Mouse (Mus musculus): ENCODE measurements at regions not wholly inside any gene's neighbourhood (a gene's known extent, or its start where the extent isn't known, plus 50 kb on each side); places are given as distances from the start of the nearest gene placed in this dataset.

GRCm38 (mm10) chr15:56865879-56866278 lies 611.5 kb downstream of the Slc22a22 start:
- H3K36me3 ChIP-seq (ENCODE audit: control insufficient read depth, insufficient read depth, low read length): no peaks in the 10 kb centered on the region
- no peak for ATAC-seq

DNA sequence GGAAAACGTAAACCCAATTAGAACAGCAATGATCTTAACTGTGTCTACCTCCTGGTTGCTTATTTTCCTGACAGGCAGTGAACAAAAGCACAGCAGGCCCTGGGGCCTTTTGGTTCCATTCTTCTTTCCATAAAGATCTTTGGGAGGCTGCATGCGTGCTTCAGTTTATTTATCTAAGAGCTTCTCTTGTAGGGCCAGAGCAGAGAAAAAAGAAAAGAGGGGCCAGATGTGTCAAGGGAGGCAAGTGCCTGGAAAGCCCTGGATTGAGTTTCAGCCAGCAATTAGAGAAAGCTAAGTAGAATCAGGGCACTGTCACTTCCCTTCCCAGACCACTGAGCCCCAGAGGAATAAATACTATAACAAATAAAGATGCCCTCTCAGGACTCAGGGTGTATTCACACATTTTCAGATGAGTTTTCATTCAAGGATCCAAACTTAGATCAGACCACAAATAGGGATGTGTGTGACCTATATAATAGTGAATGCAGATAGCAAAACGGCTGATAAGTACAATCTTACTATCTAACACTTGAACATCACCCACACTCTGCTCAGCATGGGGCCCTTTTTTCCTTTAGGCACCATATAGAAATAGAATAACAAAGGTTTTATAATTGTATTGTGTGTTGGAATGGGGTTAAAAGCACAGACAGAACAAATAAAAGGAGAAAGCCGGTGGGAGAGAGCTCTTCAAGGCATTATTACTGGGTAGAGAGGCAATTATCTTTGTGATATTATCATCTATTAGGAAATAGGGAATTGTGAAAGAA lies 612.2 kb downstream of the Slc22a22 start:
- Histone ChIP-seq H3K9ac (ENCODE audit: low read depth, low read length) (no peak overlapping the region), H3K4me2 (ENCODE audit: low read length) (no peak overlapping the region), H3K4me3 (ENCODE audit: low read length) (no peak overlapping the region), H3K27me3 (replicated peaks; ENCODE audit: control insufficient read depth, insufficient read depth, low read length) (no peaks in the 10 kb centered on the region), H3K36me3 (ENCODE audit: control insufficient read depth, insufficient read depth, low read length) (no peaks in the 10 kb centered on the region), H3K27ac (ENCODE audit: low read depth, low read length) (peak overlapping the region; percentile 67; the same call in 1 of the 2 replicates), H3K4me1 (ENCODE audit: control insufficient read depth, insufficient read depth, low read depth, low read length) (no peaks in the 10 kb centered on the region; the same call in 1 of the 2 replicates), H3K9me3 (ENCODE audit: control insufficient read depth, low read length) (no peaks in the 10 kb centered on the region)
- 0 out of 2 replicates have a peak, but pooled peaks have one; percentile 37 for ATAC-seq
- 11% methylated on average over 4 of the region's 4 CpGs for WGBS

More at GRCm38 (mm10) chr15:56865879-56866278, 611.5 kb downstream of the Slc22a22 start:
- no peaks in the 10 kb centered on the region for H3K9me3 ChIP-seq (ENCODE audit: control insufficient read depth, low read length)
- H3K4me3 ChIP-seq (ENCODE audit: low read length): no peak overlapping the region
- 49% methylated on average over 6 of the region's 6 CpGs for WGBS
- no peaks in the 10 kb centered on the region; the same call in 1 of the 2 replicates for H3K4me1 ChIP-seq (ENCODE audit: control insufficient read depth, insufficient read depth, low read depth, low read length)
- no peak overlapping the region for H3K4me2 ChIP-seq (ENCODE audit: low read length)
- no peak overlapping the region for H3K27ac ChIP-seq (ENCODE audit: low read depth, low read length)
- no peaks in the 10 kb centered on the region for H3K27me3 ChIP-seq (replicated peaks; ENCODE audit: control insufficient read depth, insufficient read depth, low read length)
- no peak overlapping the region for H3K9ac ChIP-seq (ENCODE audit: low read depth, low read length)

DNA sequence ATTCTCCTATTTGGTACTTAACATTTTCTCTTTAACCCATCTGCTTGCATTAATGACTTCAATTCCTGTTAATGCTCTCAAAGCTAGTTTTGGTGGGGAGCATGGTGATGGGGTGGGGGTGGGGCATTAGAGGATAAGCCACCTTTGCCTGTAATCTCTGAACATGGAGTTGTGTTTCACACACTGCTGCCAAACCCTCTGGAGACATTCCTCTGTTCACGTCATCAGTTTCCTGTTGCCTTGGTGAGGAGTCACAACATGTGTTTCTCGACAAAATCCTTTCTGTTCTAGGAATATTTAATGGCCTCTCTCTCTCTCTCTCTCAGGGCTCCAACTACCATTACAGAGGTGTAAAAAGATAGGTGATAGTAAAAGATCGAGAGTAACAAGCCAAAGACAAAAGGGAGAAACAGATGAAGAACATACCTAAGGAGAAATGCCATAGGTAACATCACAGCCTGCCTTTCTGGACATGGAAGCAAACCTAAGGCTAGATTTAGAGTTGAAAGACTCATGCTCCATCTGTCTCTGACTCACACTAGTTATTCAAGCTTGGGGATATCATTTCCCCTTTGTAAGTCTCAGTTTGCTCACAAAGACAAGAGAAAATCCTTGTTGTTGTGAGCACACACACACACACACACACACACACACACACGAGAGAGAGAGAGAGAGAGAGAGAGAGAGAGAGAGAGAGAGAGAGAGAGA lies 618.6 kb downstream of the Slc22a22 start:
- 0 out of 2 replicates have a peak, but pooled peaks have one; percentile 24 for ATAC-seq
- Histone ChIP-seq H3K36me3 (ENCODE audit: control insufficient read depth, insufficient read depth, low read length) (no peaks in the 10 kb centered on the region), H3K9me3 (ENCODE audit: control insufficient read depth, low read length) (no peaks in the 10 kb centered on the region), H3K4me2 (ENCODE audit: low read length) (no peak overlapping the region), H3K9ac (ENCODE audit: low read depth, low read length) (no peak overlapping the region), H3K4me1 (ENCODE audit: control insufficient read depth, insufficient read depth, low read depth, low read length) (no peaks in the 10 kb centered on the region), H3K27me3 (replicated peaks; ENCODE audit: control insufficient read depth, insufficient read depth, low read length) (no peaks in the 10 kb centered on the region), H3K4me3 (ENCODE audit: low read length) (no peak overlapping the region), H3K27ac (ENCODE audit: low read depth, low read length) (no peak overlapping the region)
- WGBS: 56% methylated on average over 4 of the region's 4 CpGs

- no peak overlapping the region for H3K27ac ChIP-seq (ENCODE audit: low read depth, low read length)
- no peak for ATAC-seq
- no peak overlapping the region for H3K9ac ChIP-seq (ENCODE audit: low read depth, low read length)
- H3K4me1 ChIP-seq (ENCODE audit: control insufficient read depth, insufficient read depth, low read depth, low read length): no peaks in the 10 kb centered on the region
- H3K27me3 ChIP-seq (replicated peaks; ENCODE audit: control insufficient read depth, insufficient read depth, low read length): no peaks in the 10 kb centered on the region
- no peak overlapping the region for H3K4me2 ChIP-seq (ENCODE audit: low read length)
- no peak overlapping the region for H3K4me3 ChIP-seq (ENCODE audit: low read length)
- H3K36me3 ChIP-seq (ENCODE audit: control insufficient read depth, insufficient read depth, low read length): no peaks in the 10 kb centered on the region
- 28% methylated on average over 3 of the region's 3 CpGs for WGBS
- H3K9me3 ChIP-seq (ENCODE audit: control insufficient read depth, low read length): no peaks in the 10 kb centered on the region
These were observed 619.3 kb downstream of the Slc22a22 start for GRCm38 (mm10) chr15:56858134-56858533.

GRCm38 (mm10) chr15:56856057-56856456 lies 621.4 kb downstream of the Slc22a22 start:
- Histone ChIP-seq H3K4me2 (ENCODE audit: low read length) (no peak overlapping the region), H3K4me1 (ENCODE audit: control insufficient read depth, insufficient read depth, low read depth, low read length) (no peaks in the 10 kb centered on the region), H3K9ac (ENCODE audit: low read depth, low read length) (no peak overlapping the region), H3K9me3 (ENCODE audit: control insufficient read depth, low read length) (no peaks in the 10 kb centered on the region), H3K27me3 (replicated peaks; ENCODE audit: control insufficient read depth, insufficient read depth, low read length) (no peaks in the 10 kb centered on the region), H3K4me3 (ENCODE audit: low read length) (no peak overlapping the region), H3K27ac (ENCODE audit: low read depth, low read length) (no peak overlapping the region), H3K36me3 (ENCODE audit: control insufficient read depth, insufficient read depth, low read length) (no peaks in the 10 kb centered on the region)
- WGBS: 6% methylated on average over 2 of the region's 2 CpGs
- ATAC-seq: no peak

- no peak overlapping the region for H3K4me3 ChIP-seq (ENCODE audit: low read length)
- no peak overlapping the region for H3K9ac ChIP-seq (ENCODE audit: low read depth, low read length)
- H3K4me2 ChIP-seq (ENCODE audit: low read length): no peak overlapping the region
- ATAC-seq: no peak
- 74% methylated on average over 5 of the region's 5 CpGs for WGBS
- no peaks in the 10 kb centered on the region for H3K36me3 ChIP-seq (ENCODE audit: control insufficient read depth, insufficient read depth, low read length)
- no peaks in the 10 kb centered on the region for H3K9me3 ChIP-seq (ENCODE audit: control insufficient read depth, low read length)
- H3K4me1 ChIP-seq (ENCODE audit: control insufficient read depth, insufficient read depth, low read depth, low read length): no peaks in the 10 kb centered on the region
- no peak overlapping the region for H3K27ac ChIP-seq (ENCODE audit: low read depth, low read length)
- no peaks in the 10 kb centered on the region for H3K27me3 ChIP-seq (replicated peaks; ENCODE audit: control insufficient read depth, insufficient read depth, low read length)
These were observed 624.3 kb downstream of the Slc22a22 start for GRCm38 (mm10) chr15:56853106-56853505.

DNA sequence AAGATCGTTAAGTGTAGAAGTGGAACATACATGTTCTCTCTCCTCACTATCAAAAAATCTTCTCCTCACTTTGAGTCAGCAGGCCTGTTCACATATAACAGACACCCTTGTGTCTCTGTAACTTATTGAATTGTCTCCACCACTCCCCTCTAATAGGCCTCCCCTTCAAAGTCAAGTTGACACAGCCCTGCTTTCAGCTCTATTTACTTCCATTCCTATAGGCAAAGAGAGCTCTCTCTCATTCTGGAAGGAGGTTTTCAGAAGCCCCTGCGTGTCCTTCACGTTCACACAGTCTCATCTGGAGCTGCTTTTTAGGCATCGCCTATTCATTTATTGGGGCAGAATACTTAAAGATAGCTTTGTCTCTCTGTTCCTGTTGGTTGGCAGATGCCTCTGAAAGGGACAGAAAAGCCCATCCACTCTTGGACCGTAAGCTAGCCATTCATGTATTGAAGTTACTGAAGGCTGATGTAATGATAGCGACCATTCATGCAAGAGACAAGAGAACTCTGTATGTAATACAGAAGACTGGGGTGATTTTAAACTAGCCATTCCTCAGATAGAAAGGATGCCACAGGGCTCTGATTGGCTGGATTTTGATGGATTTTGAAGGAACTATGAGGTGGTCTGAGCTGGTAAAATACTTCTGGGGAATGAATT lies 629.8 kb downstream of the Slc22a22 start:
- ATAC-seq: peak; percentile 76
- H3K27ac ChIP-seq (ENCODE audit: low read depth, low read length): no peak overlapping the region
- H3K27me3 ChIP-seq (replicated peaks; ENCODE audit: control insufficient read depth, insufficient read depth, low read length): no peaks in the 10 kb centered on the region
- no peak overlapping the region for H3K9ac ChIP-seq (ENCODE audit: low read depth, low read length)
- 64% methylated on average over 6 of the region's 6 CpGs for WGBS
- H3K36me3 ChIP-seq (ENCODE audit: control insufficient read depth, insufficient read depth, low read length): no peaks in the 10 kb centered on the region
- no peak overlapping the region for H3K4me3 ChIP-seq (ENCODE audit: low read length)
- no peak overlapping the region for H3K4me2 ChIP-seq (ENCODE audit: low read length)
- no peaks in the 10 kb centered on the region for H3K9me3 ChIP-seq (ENCODE audit: control insufficient read depth, low read length)
- no peaks in the 10 kb centered on the region for H3K4me1 ChIP-seq (ENCODE audit: control insufficient read depth, insufficient read depth, low read depth, low read length)

DNA sequence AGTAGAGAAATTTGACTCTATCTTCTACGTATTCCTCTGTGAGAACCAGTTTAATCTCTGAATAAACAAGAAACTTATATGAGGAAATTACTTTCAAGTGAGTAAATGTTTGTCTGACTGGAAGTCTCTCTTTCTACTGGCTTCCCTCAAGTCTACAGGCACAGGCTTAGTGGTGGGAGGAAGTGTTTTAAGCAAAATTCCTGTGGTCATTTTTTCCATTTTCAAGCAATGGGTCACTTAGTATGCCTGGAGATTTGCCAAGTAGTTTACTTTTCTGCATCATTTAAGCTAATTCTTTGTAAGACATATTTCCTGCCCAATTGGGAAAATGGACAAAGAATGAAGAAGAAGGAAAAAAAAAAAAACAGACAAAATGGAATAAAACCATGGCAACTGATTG lies 632.9 kb downstream of the Slc22a22 start:
- no peaks in the 10 kb centered on the region for H3K9me3 ChIP-seq (ENCODE audit: control insufficient read depth, low read length)
- no peak overlapping the region for H3K27ac ChIP-seq (ENCODE audit: low read depth, low read length)
- H3K4me1 ChIP-seq (ENCODE audit: control insufficient read depth, insufficient read depth, low read depth, low read length): no peaks in the 10 kb centered on the region
- no peak for ATAC-seq
- no peak overlapping the region for H3K4me2 ChIP-seq (ENCODE audit: low read length)
- H3K36me3 ChIP-seq (ENCODE audit: control insufficient read depth, insufficient read depth, low read length): no peaks in the 10 kb centered on the region
- H3K9ac ChIP-seq (ENCODE audit: low read depth, low read length): no peak overlapping the region
- H3K4me3 ChIP-seq (ENCODE audit: low read length): no peak overlapping the region
- H3K27me3 ChIP-seq (replicated peaks; ENCODE audit: control insufficient read depth, insufficient read depth, low read length): no peaks in the 10 kb centered on the region
- 62% methylated on average over 1 of the region's 1 CpGs for WGBS

GRCm38 (mm10) chr15:56841516-56841915 lies 635.9 kb downstream of the Slc22a22 start:
- H3K36me3 ChIP-seq (ENCODE audit: control insufficient read depth, insufficient read depth, low read length): no peaks in the 10 kb centered on the region
- H3K4me3 ChIP-seq (ENCODE audit: low read length): no peak overlapping the region
- no peaks in the 10 kb centered on the region for H3K4me1 ChIP-seq (ENCODE audit: control insufficient read depth, insufficient read depth, low read depth, low read length)
- no peak overlapping the region for H3K4me2 ChIP-seq (ENCODE audit: low read length)
- no peaks in the 10 kb centered on the region for H3K27me3 ChIP-seq (replicated peaks; ENCODE audit: control insufficient read depth, insufficient read depth, low read length)
- no peak overlapping the region for H3K9ac ChIP-seq (ENCODE audit: low read depth, low read length)
- no peak for ATAC-seq
- 95% methylated on average over 3 of the region's 3 CpGs for WGBS
- H3K9me3 ChIP-seq (ENCODE audit: control insufficient read depth, low read length): no peaks in the 10 kb centered on the region
- no peak overlapping the region for H3K27ac ChIP-seq (ENCODE audit: low read depth, low read length)

All from hindbrain, embryonic 16.5 days (tissue).